Mouse (Mus musculus) CH12.LX (cell line): ENCODE results near the gene Gm21905.

Source experiments
- CTCF ChIP-seq, 2 experiments: IDR thresholded peaks in 1 of 2; conservative IDR thresholded peaks in 1 of 2; 2 replicates each; pipeline ENCODE4 v1.5.1; 2011 to 2012; ENCODE audit warnings: low read depth in 2 of 2, low read length in 2 of 2, improper control_type of control experiment in 1 of 2, inconsistent platforms in 1 of 2, mild to moderate bottlenecking in 1 of 2, moderate library complexity in 1 of 2
- ELF1 ChIP-seq: IDR thresholded peaks from 2 replicates; pipeline ENCODE4 v1.6.1; 2014; ENCODE audit warnings: low read depth, mild to moderate bottlenecking, inconsistent platforms, low read length, improper control_type of control experiment
- POLR2A ChIP-seq: IDR thresholded peaks from 2 replicates; pipeline ENCODE4 v1.6.1; 2011; ENCODE audit warnings: low read depth, mild to moderate bottlenecking, improper control_type of control experiment, low read length

- TF ChIP-seq CTCF (conservative IDR thresholded peaks at IDR 0.05 in 1 of 2, IDR thresholded peaks at IDR 0.05 in 1 of 2; ENCODE audit: low read depth in 2 of 2, low read length in 2 of 2) (no peak), ELF1 (no peak), POLR2A (no peak)
Measured at GRCm38 (mm10) chr5:67883564-67884171, 62.6 kb downstream of the Gm21905 start.
